Mouse (Mus musculus) erythroblast, embryonic 14.5 days (primary cell): ENCODE data around the gene Dnah6.

Source experiments
- GATA1 ChIP-seq: IDR thresholded peaks from 2 replicates; pipeline ENCODE4 v1.6.1; 2012; ENCODE audit warnings: low read length, inconsistent platforms, mixed read lengths
- TAL1 ChIP-seq: IDR thresholded peaks from 3 replicates; pipeline ENCODE4 v1.6.1; 2012; ENCODE audit warnings: low read length, inconsistent platforms, mixed read lengths

GRCm38 (mm10) chr6:73253006-73253405, 31.6 kb upstream of the Dnah6 start:
- no peak for TF ChIP-seq GATA1
- no peak for TF ChIP-seq TAL1
